Mouse (Mus musculus): Measurements from ENCODE around the gene Usp51.
"Not testable (repeated sequence)": the region's sequence is repeated elsewhere in the genome, so short reads cannot be mapped to it uniquely, and the experiment has no call there.

Gene Usp51

DNA sequence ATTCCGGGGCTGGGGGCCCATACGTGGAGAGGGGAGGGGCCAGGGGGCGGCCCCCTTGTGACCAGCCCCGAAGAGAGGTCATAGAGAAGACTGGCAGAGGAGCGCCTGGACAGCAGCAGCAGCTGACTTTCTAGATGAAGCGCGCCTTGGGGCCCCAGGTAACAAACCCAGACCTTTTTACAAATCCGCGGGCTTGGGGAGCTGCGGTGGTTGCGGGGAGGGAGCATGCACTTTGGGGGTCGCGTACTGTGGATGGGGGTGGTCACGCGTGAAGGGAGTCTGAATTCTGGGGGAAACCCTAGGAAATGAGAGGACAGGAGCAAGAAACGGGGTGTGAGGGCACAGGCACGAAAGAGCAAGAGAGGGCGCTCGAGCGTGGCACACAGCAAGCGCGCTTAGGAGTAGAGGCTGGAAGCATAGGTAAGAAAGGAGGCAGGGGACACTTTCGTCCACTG, at the start of gene Usp51:
Gene Usp51 (plus strand): TSS at position 83 of the 455 bp plus-strand sequence.
- in situ Hi-C loops (cut with MboI): no loop called here

DNA sequence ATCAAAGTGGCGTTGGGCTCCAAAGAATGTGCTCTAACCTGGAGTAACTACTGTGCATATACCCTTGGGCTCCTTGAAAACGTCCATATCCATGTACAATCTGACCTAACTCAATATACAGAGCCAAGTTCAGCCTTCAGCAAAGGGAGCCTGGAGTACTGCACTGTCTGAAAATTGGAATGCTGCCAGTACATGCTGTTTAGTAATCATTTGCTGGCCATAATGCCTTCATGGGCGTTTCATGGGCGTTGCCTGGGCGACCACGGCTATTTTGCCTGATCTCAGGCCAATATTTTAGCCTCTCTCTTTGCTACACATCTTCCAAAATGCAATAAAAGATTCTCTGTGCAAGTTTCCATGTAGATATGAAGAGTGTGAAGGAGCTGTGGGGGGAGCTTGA, 36.7 kb upstream of the Usp51 start:
- in situ Hi-C loops (cut with MboI): no loop called here

DNA sequence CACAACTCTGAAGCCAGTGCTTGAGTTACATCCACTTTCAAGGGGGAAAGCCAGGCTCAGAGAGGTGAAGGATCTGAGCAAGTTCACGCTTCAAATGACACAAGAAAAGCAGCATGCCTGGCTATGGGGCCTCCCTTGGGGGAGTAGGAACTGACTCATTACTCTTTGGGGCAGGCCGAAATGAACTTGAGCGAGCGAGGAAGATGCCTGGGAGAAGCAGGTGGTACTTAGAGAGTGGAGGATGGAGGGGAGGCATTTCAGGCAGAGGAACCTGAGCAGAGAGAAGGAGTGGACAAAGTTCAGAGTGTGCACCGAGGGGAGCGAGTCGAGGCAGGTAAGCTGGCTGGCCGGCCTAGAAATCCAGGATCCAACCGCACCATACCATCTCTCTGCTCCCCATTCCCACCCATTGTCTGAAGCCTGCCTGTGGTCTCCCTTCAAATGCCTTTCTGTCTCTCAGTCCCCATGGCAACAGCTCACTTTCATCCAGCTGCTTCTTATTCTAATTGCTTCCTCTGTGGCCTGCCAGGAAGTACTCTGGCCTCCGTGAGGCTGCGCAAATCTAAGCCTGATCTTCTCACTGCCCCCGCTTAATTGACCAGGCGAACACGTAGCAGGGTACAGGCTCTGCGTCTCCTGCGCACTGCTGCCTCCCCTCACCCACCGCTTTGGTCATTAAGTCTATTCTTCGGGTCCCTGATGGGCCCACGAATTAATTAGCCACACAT, 32.6 kb upstream of the Usp51 start:
- in situ Hi-C loops (cut with MboI): not testable (repeated sequence)

DNA sequence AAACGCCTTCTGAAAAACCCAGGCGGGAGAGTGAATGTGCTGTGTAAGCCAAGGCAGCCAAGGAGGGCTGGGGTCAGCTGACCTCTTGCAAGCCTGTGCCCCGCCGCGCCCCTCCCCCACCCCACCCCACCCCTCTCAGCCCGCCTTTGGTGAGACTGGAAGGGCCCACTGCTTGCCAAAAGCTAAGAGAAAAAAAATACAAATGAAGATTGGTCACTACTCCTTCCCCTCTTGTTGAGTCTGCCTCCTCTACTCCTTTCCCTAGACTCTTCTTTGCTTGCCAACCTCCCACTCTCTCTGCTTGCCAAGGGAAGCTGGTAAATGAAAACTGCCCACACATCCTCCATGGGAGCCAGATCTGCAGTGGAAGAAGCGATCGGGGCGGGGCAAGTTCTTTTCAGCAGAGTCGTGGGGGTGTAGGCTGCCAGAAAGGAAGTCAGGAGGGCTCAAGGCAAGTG, 32.0 kb upstream of the Usp51 start:
- in situ Hi-C loops (cut with MboI): no loop called here

DNA sequence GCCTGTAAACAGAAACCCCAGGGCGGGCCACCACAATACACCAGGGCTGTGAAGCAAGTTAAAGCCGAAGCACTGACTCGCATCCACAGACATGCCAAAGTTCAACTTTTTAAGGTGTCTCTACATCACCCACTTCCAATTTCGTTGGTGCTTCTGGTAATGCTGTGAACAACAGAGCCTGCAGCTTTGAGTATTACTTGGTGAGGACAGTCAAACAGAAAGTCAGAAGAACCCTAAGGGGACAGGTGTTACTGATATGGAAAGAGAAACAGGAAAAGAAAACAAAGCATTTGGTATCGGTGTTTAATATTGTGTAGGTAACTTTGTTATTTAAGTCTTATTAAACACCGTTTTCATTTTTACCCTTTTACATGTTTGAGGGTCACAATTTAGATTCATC, 29.7 kb upstream of the Usp51 start:
- in situ Hi-C loops (cut with MboI): no loop called here

DNA sequence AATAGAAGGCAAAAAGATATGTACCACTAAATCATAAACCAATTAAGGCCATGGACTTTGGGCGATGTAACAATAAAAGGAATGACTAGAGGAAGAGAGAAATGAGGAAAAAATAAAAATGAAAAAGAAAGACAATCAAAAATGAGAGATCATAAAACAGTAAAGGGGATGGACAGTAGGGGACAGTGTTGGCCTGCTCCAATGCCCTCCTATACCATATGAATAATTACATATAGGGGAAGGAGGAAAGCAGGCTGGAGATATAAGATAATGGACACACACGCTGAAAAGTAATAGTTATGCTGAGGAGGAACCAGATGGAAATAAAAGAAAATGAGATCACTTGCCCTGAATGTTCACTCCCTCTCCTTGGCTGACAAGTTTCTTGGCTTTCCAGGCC, 21.3 kb upstream of the Usp51 start:
- in situ Hi-C loops (cut with MboI): no loop called here

DNA sequence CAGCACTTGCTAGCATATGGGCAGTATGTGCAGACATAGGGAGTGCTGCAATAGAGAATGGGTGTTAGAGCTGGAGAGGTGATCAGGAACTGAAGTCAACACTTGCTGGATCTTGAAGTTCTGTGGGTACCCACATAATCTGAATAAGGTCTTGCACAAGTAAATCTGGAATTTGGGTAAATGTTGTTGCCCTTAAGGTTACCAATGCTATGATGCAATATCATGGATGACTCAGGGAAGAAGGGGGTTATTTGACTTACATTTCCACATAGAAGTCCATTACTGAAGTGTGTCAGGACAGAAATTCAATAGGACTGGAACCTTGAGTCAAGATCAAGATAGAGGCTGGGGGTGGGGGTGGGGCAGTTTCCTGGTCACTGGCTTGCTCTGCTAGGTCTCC, 16.4 kb upstream of the Usp51 start:
- in situ Hi-C loops (cut with MboI): not testable (repeated sequence)

DNA sequence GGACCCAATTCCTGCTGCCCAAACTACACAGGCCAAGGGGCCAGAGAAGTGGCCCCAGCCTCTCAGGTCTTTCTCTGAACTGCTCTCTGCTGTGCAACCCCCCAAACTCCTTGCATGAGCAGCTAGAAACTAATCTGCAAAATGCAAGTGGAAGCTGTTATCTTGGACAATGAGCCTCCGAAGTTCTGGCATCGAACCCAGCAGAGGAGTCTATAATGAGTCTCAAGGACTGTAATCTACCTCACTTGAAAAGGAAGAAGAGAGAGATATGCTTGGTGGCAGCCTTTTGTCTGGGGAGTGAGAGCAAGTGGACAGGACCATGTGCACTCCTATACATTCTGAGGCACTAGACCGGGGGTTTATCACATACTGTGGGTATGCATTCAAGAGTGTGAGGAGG, 10.2 kb upstream of the Usp51 start:
- in situ Hi-C loops (cut with MboI): not testable (repeated sequence)

DNA sequence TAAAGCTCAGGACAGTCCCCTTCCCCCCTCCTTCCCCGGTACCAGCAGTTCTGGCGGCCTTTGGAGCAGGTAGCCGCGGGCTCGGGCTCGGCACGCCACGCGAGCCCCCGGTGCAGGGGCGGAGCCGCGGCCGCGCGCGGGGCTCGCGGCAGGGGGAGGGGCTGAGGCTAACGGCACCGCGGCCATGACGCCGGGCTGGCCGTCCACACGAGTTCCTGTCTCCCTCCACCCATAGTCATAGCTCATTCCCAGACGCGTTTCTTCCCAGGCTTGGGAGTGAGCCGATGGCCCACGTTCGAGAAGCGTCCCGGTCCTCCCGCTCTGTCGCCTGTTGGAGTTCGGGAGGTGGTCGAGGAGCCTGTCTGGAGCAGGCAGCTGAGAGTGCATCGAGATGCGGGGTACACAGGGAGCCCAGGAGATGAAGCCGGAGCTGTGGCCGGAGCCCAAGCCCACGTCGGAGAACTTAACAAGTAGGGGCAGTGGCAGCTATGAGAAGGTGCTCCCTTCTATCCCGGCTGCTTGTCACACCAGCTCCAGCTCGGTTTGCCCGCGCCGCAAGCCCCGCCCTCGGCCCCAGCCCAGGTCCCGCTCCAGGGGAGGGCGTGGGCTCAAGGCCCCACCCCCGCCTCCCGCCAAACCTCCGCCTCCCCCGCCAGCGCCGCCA, 884 bp downstream of the Usp51 start:
- in situ Hi-C loops (cut with MboI): no loop called here

DNA sequence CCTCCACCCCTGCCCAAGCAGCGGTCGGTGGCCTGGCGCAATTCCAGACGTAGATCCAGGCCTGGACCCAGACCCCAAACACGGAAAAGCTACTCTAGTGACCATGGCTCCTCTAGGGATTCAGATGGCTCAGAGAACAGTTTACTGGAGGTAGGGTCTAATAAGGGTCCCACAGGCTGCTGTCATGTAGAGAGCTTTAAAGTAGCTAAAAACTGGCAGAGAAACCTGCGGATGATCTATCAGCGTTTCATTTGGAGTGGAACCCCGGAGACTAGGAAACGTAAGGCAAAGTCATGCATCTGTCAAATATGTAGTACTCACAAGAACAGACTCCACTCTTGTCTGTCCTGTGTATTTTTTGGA, 1.4 kb downstream of the Usp51 start:
- in situ Hi-C loops (cut with MboI): no loop called here

DNA sequence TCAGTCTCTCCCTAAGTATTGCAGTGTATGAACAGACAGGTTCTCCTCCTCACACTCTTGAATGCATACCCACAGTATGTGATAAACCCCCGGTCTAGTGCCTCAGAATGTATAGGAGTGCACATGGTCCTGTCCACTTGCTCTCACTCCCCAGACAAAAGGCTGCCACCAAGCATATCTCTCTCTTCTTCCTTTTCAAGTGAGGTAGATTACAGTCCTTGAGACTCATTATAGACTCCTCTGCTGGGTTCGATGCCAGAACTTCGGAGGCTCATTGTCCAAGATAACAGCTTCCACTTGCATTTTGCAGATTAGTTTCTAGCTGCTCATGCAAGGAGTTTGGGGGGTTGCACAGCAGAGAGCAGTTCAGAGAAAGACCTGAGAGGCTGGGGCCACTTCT, 19.0 kb downstream of the Usp51 start:
- in situ Hi-C loops (cut with MboI): not testable (repeated sequence)

DNA sequence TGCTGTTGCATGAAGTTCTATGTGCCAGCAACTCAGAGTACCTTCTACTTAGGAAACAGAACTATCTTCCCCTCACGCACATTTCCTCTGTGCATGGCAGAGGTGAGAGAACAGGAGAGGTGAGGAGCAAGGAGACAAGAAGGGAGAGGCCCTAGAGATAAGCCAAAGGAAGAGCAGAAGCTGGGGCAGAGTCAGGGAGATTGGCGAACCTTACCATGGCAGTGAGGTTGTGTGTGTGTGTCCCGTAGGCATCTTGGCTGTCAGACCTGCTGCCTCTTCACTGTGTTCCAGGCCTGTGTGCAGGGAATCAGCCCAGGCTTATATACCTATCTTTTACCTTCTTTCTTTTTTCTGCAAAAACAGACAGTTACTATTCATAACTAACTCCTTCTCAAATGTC, 19.4 kb downstream of the Usp51 start:
- in situ Hi-C loops (cut with MboI): not testable (repeated sequence)

DNA sequence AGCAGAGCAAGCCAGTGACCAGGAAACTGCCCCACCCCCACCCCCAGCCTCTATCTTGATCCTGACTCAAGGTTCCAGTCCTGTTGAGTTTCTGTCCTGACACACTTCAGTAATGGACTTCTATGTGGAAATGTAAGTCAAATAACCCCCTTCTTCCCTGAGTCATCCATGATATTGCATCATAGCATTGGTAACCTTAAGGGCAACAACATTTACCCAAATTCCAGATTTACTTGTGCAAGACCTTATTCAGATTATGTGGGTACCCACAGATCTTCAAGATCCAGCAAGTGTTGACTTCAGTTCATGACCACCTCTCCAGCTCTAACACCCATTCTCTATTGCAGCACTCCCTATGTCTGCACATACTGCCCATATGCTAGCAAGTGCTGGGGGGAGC, 25.3 kb downstream of the Usp51 start:
- in situ Hi-C loops (cut with MboI): not testable (repeated sequence)

DNA sequence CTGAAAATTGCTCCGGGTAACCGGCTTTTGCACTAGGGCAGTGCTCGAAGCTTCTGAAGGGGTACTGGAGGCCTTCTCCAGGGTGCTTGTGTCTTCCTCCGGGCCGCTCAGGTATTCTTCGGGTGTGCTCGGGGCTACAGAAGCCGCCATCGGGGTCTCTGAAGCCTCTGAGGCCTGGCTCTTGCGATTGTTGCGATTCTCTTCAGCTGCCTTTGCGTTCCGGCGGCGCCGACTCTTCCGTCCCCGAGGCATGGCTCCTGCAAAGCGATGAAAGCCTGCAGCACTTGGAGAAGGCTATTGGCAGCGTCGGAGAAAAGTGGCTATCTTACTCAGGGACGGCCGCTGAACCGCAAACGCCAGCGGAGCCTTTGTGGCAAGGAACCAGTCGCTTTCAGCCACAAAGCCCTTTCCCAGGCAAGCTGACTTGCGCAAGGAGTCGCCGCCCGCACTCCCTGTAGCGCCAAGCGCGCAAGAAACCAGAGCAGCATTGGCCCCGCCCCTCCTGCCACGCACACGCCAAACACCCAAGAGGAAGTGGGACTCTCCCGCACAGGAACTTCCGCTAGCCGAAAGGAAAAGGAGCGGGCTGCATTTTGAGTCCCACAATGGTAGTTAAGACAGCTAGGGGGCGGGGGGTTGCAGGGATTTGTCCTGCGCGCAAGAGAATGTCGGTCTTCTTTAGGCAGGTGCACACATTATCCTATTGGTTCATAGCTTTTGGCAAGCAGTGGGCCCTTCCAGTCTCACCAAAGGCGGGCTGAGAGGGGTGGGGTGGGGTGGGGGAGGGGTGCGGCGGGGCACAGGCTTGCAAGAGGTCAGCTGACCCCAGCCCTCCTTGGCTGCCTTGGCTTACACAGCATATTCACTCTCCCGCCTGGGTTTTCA, 31.1 kb downstream of the Usp51 start, which contains the start of gene Mageh1:
Gene Mageh1 (minus strand): TSS at position 489 of the 885 bp plus-strand sequence.
- in situ Hi-C loops (cut with MboI): no loop called here

DNA sequence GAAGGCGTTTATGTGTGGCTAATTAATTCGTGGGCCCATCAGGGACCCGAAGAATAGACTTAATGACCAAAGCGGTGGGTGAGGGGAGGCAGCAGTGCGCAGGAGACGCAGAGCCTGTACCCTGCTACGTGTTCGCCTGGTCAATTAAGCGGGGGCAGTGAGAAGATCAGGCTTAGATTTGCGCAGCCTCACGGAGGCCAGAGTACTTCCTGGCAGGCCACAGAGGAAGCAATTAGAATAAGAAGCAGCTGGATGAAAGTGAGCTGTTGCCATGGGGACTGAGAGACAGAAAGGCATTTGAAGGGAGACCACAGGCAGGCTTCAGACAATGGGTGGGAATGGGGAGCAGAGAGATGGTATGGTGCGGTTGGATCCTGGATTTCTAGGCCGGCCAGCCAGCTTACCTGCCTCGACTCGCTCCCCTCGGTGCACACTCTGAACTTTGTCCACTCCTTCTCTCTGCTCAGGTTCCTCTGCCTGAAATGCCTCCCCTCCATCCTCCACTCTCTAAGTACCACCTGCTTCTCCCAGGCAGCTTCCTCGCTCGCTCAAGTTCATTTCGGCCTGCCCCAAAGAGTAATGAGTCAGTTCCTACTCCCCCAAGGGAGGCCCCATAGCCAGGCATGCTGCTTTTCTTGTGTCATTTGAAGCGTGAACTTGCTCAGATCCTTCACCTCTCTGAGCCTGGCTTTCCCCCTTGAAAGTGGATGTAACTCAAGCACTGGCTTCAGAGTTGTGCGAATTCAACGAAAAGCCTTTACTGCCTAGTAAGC, 31.9 kb downstream of the Usp51 start:
- in situ Hi-C loops (cut with MboI): not testable (repeated sequence)
